Mouse (Mus musculus): Measurements from ENCODE around the gene Ppp1r17. TPM values are rescaled to one million over a fixed set of nuclear protein-coding genes. Genes with fewer than 3 reads are reported as not detected.

Ppp1r17 gene
- under 1 TPM in 1 of 2 experiments, not detected in 1; 0.25 TPM for total RNA-seq (2021)

DNA sequence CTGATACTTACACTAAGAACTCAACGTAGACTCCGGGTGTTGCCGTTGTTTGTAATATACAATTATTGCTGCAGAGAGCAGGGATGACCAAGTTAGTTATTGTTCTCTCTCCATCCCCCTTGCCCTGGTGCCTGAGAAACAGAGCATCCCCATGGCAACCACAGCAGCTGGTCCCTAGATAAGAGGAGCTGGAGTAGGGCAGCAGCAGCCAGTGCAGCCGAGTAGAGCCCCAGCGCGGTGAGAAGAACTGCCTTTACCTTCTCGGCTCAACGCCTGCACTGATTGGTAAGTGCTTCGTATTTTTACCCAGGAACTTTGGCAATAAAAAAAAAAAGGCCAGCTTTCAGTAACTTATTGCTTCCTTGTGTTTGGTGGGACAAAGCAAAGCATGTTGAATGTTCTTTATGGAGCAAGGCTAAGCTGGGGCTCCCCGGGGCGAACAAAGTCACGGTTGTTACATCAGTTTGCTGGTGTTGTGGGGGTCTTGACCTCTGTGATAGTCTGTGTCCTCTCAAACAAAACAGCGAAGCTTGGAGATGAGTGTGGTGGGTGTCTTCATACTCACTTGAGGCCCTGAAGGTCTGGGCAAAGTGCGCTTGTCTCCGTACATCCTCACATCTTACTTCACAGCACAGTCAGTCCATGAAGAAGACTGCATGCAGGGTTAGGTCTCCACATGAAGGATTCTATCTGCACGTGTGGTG is at the start of gene Ppp1r17:
TSS of gene Ppp1r17 (plus strand) at position 207 of the 704 bp plus-strand sequence.
- DNase-seq = no peak

DNA sequence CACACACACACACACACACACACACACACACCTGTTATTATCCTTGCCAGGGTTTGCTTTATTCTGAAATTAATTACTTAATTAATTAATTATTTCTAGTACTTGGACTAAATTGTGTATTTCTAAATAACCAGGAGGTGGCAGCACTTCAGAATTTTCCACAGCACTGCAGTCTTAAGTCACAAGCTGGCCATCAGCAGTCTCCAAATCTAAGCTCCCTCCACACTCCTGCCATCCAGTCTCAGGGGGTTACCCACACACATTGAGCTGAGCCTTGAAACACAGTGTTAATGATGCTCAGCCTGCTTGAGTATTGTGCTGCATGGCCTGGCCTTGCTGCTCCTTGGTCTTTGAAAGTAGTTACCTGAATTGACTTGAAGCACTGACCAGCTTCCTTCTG is 44.3 kb upstream of the Ppp1r17 start:
- peak; percentile 31 for DNase-seq

- no peak for DNase-seq
Measured at GRCm38 (mm10) chr6:55979766-55980165, 37.5 kb upstream of the Ppp1r17 start.

GRCm38 (mm10) chr6:56008711-56009110 is 8.6 kb upstream of the Ppp1r17 start:
- no peak for DNase-seq

- DNase-seq = no peak
Measured at GRCm38 (mm10) chr6:56012384-56012783, 4.9 kb upstream of the Ppp1r17 start.

DNA sequence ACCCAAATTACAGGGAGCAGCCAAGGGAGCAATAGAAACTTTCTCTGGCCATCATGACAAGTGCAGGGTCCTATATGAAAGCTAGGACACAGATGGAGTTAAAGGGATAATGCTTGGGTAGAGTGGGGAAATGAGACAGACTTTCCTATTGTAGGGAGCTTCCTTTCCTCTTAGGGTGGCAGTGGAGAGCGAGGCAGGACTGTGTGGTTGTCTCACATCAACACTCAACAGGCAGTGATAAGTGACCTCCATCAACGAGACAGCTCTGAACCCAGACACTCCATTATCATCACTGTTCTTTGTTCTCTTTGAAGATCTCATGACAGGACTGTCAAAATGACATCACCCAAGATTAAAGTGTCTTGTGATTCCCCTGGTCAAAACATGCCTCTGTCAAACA is 2.3 kb downstream of the Ppp1r17 start:
- DNase-seq = no peak

DNA sequence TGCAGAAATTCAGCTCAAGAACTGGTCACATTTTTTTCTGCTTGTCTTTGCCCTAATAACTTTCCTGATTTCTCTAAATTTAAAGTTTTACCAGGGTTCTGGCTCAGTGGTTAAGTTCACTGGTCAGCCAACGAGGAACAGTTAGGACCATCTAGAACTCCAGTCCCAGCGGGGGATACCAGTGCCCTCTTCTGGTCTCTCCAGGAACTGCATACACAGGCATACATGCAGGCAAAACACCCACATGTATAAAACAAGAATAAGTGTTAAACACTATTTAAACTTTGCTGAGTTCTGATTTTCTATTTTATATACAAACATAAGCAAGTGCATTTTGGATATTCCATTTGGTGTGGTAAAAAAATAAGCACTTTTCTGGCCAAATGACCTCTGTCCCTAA is 8.2 kb downstream of the Ppp1r17 start:
- DNase-seq = peak; percentile 21

DNA sequence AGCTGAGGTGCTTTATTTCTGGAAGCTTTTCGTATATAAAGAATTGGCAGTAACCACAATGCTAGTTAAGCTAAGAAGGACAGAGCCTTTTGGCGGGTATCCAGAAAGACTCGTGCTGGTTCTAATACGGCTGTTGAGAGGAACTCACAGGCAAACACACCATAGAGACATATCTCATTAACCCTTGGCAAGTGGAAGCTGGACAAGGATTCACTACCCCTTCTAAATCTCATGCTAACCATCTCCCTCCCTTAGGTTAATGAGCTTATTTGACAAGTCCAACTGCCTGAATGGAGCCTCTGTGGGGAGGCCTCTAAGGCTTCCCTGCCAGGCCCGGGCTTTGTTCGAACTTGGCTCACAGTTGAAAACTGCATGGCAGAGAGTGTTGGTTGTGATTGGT is 10.0 kb downstream of the Ppp1r17 start:
- peak; percentile 22 for DNase-seq

GRCm38 (mm10) chr6:56027966-56028365 is 10.7 kb downstream of the Ppp1r17 start:
- DNase-seq = no peak

DNA sequence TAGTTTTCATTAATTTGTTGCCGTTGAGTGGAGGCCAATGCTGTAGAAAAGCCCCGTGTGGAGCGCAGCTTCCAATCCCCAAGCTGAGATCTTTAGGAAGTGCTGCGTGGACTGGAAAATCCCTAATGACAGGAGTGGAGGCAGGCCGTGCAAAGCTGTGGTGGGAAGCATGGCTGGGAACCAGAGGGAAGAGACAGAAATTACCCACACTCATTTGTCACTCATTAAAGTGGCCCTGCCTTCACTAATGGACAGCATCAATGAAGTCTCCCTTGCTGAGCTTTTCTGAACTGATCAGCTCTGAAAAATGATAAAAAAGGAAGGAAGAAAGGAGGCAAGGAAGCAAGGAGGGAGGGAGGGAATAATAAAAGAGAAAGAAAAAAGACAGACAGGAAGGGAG is 12.7 kb downstream of the Ppp1r17 start:
- no peak for DNase-seq

DNA sequence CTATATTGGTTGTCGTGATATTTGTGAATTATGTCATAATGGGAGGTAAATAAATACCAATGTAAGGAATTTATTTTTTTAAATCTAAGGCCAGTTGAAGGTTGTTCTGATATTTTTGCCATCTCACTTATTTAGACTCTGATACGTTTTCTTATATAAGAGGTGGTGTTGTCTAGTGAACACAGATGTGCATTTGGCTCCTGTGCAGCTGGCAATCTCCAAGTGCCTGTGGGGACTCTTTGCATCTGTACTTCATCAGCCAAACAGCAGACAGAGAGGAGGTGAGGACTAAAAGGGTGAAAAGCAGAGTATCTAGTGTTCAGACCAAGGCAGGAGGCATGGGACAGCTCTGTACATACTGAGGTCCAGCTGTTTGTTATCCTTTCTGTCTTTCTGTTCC is 14.9 kb downstream of the Ppp1r17 start:
- no peak for DNase-seq

GRCm38 (mm10) chr6:56035054-56035453 is 17.8 kb downstream of the Ppp1r17 start:
- DNase-seq = no peak

- DNase-seq = no peak
Measured at GRCm38 (mm10) chr6:56039476-56040055, 22.3 kb downstream of the Ppp1r17 start.

GRCm38 (mm10) chr6:56044270-56044669 is 27.0 kb downstream of the Ppp1r17 start:
- DNase-seq = no peak

- DNase-seq = no peak
Measured at GRCm38 (mm10) chr6:56044716-56045115, 27.4 kb downstream of the Ppp1r17 start.

DNA sequence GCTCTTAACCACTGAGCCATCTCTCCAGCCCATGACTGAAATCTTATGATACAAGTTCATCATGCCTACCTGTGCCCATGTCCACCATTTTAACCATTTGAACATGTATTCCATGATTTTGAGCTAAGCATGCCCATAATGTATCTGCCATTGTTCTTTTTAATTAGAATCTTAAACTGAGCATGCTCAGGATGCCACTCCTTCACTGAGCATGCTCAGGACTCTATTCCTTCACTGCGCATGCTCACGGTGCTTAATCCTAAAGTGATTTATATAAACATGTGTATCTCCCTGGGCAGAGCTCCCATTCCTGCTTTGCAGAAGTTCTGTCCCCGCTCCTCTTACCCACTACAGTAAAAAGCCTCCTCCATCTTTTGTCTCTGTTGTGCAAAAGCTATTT is 31.3 kb downstream of the Ppp1r17 start:
- DNase-seq = no peak

- peak; percentile 12 for DNase-seq
Measured at GRCm38 (mm10) chr6:56049104-56049503, 31.8 kb downstream of the Ppp1r17 start.

- no peak for DNase-seq
Measured at GRCm38 (mm10) chr6:56063736-56064135, 46.4 kb downstream of the Ppp1r17 start.

GRCm38 (mm10) chr6:56066632-56067282 is 49.5 kb downstream of the Ppp1r17 start:
- peak; percentile 52 for DNase-seq

GRCm38 (mm10) chr6:56068516-56068915 is 51.2 kb downstream of the Ppp1r17 start:
- DNase-seq = no peak

DNA sequence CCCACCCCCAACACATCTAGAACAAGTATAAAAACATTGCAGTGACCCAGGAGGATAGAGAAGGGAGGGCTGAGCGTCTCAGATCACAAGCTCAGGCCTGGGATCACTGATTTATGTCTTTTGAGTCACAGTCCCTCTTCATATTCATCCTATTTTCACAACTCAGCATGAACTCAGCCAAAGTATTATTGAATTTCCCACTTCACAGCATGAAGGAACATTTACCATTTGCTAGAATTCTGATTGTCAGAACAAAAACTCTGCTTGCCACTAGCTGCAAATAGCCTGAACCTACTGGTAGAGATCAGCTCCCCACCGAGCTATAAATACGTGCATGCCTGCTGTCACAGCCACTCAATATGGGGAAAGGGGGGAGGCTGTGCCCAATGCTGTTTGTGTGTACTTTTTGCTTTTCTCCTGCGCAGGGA is 59.1 kb downstream of the Ppp1r17 start:
- no peak for DNase-seq
